Mouse (Mus musculus) kidney, adult 2 months (tissue): Measurements from ENCODE around the gene Fam19a3. TPM values are rescaled to one million over a fixed set of nuclear protein-coding genes. Genes with fewer than 3 reads are reported as not detected.

Experiments
- DNase-seq: peaks from one replicate; pipeline ENCODE4 v3.0.0; 2021
- H3K27ac ChIP-seq: fragments of 200-500 bp; 2 replicates; pipeline ENCODE4 v1.5.1; 2012; ENCODE audit warnings: low read depth, low read length, control low read depth, inconsistent platforms; ENCODE audit not compliant: insufficient read depth
- H3K27me3 ChIP-seq: fragments of 200-500 bp; replicated peaks from 2 replicates; pipeline ENCODE4 v1.6.1; 2012; ENCODE audit warnings: mild to moderate bottlenecking, moderate library complexity, low read length, inconsistent platforms; ENCODE audit not compliant: control insufficient read depth, insufficient read depth
- H3K36me3 ChIP-seq: fragments of 200-500 bp; 2 replicates; pipeline ENCODE4 v1.6.1; 2012; ENCODE audit warnings: mild to moderate bottlenecking, moderate library complexity, low read length, inconsistent platforms; ENCODE audit not compliant: control insufficient read depth, insufficient read depth
- H3K4me1 ChIP-seq: fragments of 200-500 bp; 2 replicates; pipeline ENCODE4 v1.6.1; 2011; ENCODE audit warnings: low read length; ENCODE audit not compliant: control insufficient read depth, insufficient read depth
- H3K4me3 ChIP-seq: fragments of 200-500 bp; 2 replicates; pipeline ENCODE4 v1.5.1; 2011; ENCODE audit warnings: mild to moderate bottlenecking, low read depth, low read length, control low read depth; ENCODE audit not compliant: insufficient read depth
- CTCF ChIP-seq: fragments of 200-500 bp; conservative IDR thresholded peaks from 2 replicates; pipeline ENCODE4 v1.5.1; 2011; ENCODE audit warnings: low read depth, mild to moderate bottlenecking, control low read depth, low read length, moderate library complexity, mixed read lengths; ENCODE audit not compliant: insufficient read depth, insufficient read length
- POLR2A ChIP-seq: fragments of 200-500 bp; IDR thresholded peaks from one replicate; pipeline ENCODE4 v1.6.1; 2011; ENCODE audit warnings: low read depth, low read length, control low read depth
- WGBS: fragments of 180-500 bp; shearing (Covaris S2); methylation state at CpG from one replicate; pipeline ENCODE4 v1.1.7; 2018; 5-methylcytosine and 5-hydroxymethylcytosine counted together
- polyA plus RNA-seq: library from polyadenylated mRNA; depleted of rRNA; stranded (reverse); fragments of >200 nt; gene quantifications from 2 replicates; pipeline ENCODE4 v1.2.3, GENCODE M21; 2012; rRNA removed

Gene Fam19a3
- polyA plus RNA-seq, 1 experiment = 0.45 TPM

DNA sequence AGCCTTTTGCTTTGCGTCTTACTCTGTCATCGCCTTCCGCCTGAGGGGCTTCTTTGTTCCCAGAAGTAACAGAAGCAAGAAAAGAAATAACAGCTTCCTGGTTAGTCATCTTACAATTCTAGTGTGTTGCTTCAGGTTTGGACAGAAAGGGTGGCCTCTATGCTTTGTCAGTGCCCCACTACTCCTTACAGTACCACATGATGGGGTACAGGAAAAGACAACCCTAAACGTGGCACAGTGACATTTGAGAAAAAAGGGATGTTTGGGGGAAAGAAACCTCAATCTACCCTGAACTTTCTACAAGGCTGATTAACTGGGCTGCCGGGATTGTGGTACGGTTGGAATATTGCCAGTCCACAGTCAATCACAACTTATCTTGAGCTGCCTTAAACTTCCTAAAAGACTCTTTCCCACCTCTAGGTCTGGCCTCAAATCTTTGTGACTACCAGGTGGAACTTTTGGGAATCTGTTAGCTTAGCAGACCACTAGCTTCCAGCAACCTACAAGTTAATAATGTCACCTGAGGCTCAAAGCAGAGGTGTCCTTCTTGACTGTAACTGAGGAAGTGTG is 52.3 kb downstream of the Fam19a3 start:
- H3K27me3 ChIP-seq = no peaks in the 10 kb centered on the region
- H3K36me3 ChIP-seq = no peaks in the 10 kb centered on the region
- TF ChIP-seq POLR2A = no peak
- no peak for TF ChIP-seq CTCF
- no peaks in the 10 kb centered on the region for H3K4me1 ChIP-seq
- H3K27ac ChIP-seq = no peak overlapping the region
- 78% methylated on average over 6 of the region's 6 CpGs for WGBS
- no peak for DNase-seq
- no peak overlapping the region for H3K4me3 ChIP-seq

Other genes starting within 250 kb of the Fam19a3 start
- 18.3 and 23.1 TPM in 2 replicates for gene Slc16a1, start 143.2 kb downstream of the Fam19a3 start, polyA plus RNA-seq
- 3.4 and 4.0 TPM in 2 replicates for gene Ppm1j, start 784 bp downstream of the Fam19a3 start, polyA plus RNA-seq
- gene Rhoc, start 6.5 kb upstream of the Fam19a3 start, polyA plus RNA-seq = 75.7 and 87.2 TPM in 2 replicates
- 14.1 and 14.2 TPM in 2 replicates for gene Mov10, start 36.7 kb upstream of the Fam19a3 start, polyA plus RNA-seq
- gene St7l, start 82.2 kb upstream of the Fam19a3 start, polyA plus RNA-seq = 6.3 and 7.4 TPM in 2 replicates
- gene Capza1, start 82.7 kb upstream of the Fam19a3 start, polyA plus RNA-seq = 16.0 and 22.1 TPM in 2 replicates
- 0.97 and 1.2 TPM in 2 replicates for gene Wnt2b, start 180.1 kb upstream of the Fam19a3 start, polyA plus RNA-seq